Mouse (Mus musculus) MEL (cell line): ENCODE results near the gene BC147527. TPM values are rescaled to one million over a fixed set of nuclear protein-coding genes. Genes with fewer than 3 reads are reported as not detected.

Experiments used
- DNase-seq: peaks from one replicate; pipeline ENCODE4 v3.0.0; 2011; ENCODE audit warnings: low read depth, low spot score
- H3K27ac ChIP-seq: 2 replicates; pipeline ENCODE4 v1.5.1; 2012; ENCODE audit warnings: low read depth, mild to moderate bottlenecking, control low read depth, low read length, moderate library complexity; ENCODE audit not compliant: control insufficient read depth
- H3K27me3 ChIP-seq, 2 experiments: fragments of 150-350 bp in 1 of 2; sonication (generic) in 1 of 2; 2 replicates each; pipeline ENCODE4 v1.6.1; 2012; ENCODE audit warnings: low read length in 2 of 2, mild to moderate bottlenecking in 2 of 2, improper control_type of control experiment in 1 of 2, moderate library complexity in 1 of 2; ENCODE audit not compliant: insufficient read depth in 2 of 2, control insufficient read depth in 1 of 2
- H3K36me3 ChIP-seq, 2 experiments: 2 replicates each; pipeline ENCODE4 v1.6.1; 2012 to 2014; ENCODE audit warnings: low read length in 2 of 2, improper control_type of control experiment in 1 of 2, inconsistent platforms in 1 of 2, mild to moderate bottlenecking in 1 of 2; ENCODE audit not compliant: insufficient read depth in 2 of 2, control insufficient read depth in 1 of 2
- H3K4me1 ChIP-seq, 2 experiments: fragments of 150-350 bp in 1 of 2; sonication (generic) in 1 of 2; 2 replicates each; pipeline ENCODE4 v1.6.1; 2012; ENCODE audit warnings: low read length in 2 of 2, improper control_type of control experiment in 1 of 2, mild to moderate bottlenecking in 1 of 2; ENCODE audit not compliant: insufficient read depth in 2 of 2, control insufficient read depth in 1 of 2
- H3K4me3 ChIP-seq, 2 experiments: fragments of 150-350 bp in 1 of 2; sonication (generic) in 1 of 2; 2 replicates each; pipeline ENCODE4 v1.5.1; 2012; ENCODE audit warnings: low read depth in 2 of 2, low read length in 2 of 2, mild to moderate bottlenecking in 2 of 2, moderate library complexity in 2 of 2, control low read depth in 1 of 2, improper control_type of control experiment in 1 of 2; ENCODE audit not compliant: control insufficient read depth in 1 of 2, insufficient read depth in 1 of 2
- H3K79me2 ChIP-seq: 2 replicates; pipeline ENCODE4 v1.6.1; 2012; ENCODE audit warnings: mild to moderate bottlenecking, low read length, moderate library complexity; ENCODE audit not compliant: control insufficient read depth, poor library complexity, insufficient read depth
- H3K9ac ChIP-seq: 2 replicates; pipeline ENCODE4 v1.6.1; 2012; ENCODE audit warnings: low read depth, mild to moderate bottlenecking, control low read depth, low read length, moderate library complexity; ENCODE audit not compliant: control insufficient read depth, poor library complexity, severe bottlenecking
- H3K9me3 ChIP-seq: fragments of 150-350 bp; sonication (generic); replicated peaks from 2 replicates; pipeline ENCODE4 v1.6.1; 2012; ENCODE audit warnings: mild to moderate bottlenecking, low read length, improper control_type of control experiment, moderate library complexity; ENCODE audit not compliant: insufficient read depth
- CTCF ChIP-seq, 3 experiments: IDR thresholded peaks in 2 of 3; conservative IDR thresholded peaks in 1 of 3; 2 replicates each; pipeline ENCODE4 v1.5.1; 2011 to 2012; ENCODE audit warnings: low read length in 3 of 3, low read depth in 2 of 3, mild to moderate bottlenecking in 2 of 3, improper control_type of control experiment in 1 of 3, inconsistent platforms in 1 of 3, mixed read lengths in 1 of 3, moderate library complexity in 1 of 3; ENCODE audit not compliant: control insufficient read depth in 1 of 3, insufficient read depth in 1 of 3, poor library complexity in 1 of 3, severe bottlenecking in 1 of 3
- ELF1 ChIP-seq: IDR thresholded peaks from 2 replicates; pipeline ENCODE4 v1.6.1; 2014; ENCODE audit warnings: low read depth, mild to moderate bottlenecking, inconsistent platforms, low read length, improper control_type of control experiment, moderate library complexity
- NELFE ChIP-seq: IDR thresholded peaks from 2 replicates; pipeline ENCODE4 v1.6.1; 2011; ENCODE audit warnings: low read depth, low read length, improper control_type of control experiment
- RAD21 ChIP-seq: IDR thresholded peaks from 2 replicates; pipeline ENCODE4 v1.6.1; 2011; ENCODE audit warnings: mild to moderate bottlenecking, low read depth, low read length, improper control_type of control experiment
- polyA plus RNA-seq, 2 experiments: library from polyadenylated mRNA; stranded (reverse) in 1 of 2; unstranded in 1 of 2; fragments of >175 nt in 1 of 2; fragments of >200 nt in 1 of 2; gene quantifications; 2 replicates each; pipeline versions ENCODE4 v1.2.1 to v1.2.4; 2012; ENCODE audit warnings: low replicate concordance in 2 of 2, low read depth in 1 of 2; ENCODE audit not compliant: insufficient read length in 2 of 2, insufficient read depth in 1 of 2, missing spikeins in 1 of 2
- total RNA-seq: library from RNA; depleted of rRNA; stranded (reverse); fragments of 300-350 nt; gene quantifications from 2 replicates; pipeline ENCODE4 v1.2.3, GENCODE M21; 2012; rRNA removed

Gene BC147527
- total and polyA plus RNA-seq, 3 experiments: not detected

DNA sequence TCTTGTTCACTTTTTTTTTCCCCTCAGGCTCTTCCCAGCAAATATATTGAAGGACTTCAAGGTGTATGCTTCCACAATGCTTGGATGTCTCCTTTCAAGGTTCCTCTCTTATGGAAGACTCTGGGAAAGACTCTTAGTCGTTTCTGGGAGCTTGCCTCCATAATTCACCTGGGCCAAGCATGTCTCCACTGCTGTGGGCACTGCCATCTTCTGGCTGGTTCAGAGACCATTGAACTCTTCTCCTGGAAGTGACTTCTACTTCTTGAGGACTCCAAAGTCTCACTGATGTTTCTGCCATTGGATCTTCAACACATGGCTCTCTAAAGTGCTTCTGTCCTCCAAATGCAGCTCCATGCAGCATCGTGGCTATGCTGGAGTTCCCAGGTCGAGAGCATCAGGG, 20.0 kb downstream of the BC147527 start:
- TF ChIP-seq ELF1 (no peak), CTCF (IDR thresholded peaks at IDR 0.05 in 2 of 3, conservative IDR thresholded peaks at IDR 0.05 in 1 of 3; ENCODE audit: control insufficient read depth in 1 of 3, insufficient read depth in 1 of 3, low read depth in 2 of 3, low read length in 3 of 3, poor library complexity in 1 of 3, severe bottlenecking in 1 of 3) (peak in 2 of 3 experiments; percentile 12 to 24; a peak in 2 of 6 replicates), RAD21 (peak; percentile 25)
- H3K9ac ChIP-seq: no peak overlapping the region
- H3K79me2 ChIP-seq: no peaks in the 10 kb centered on the region
- H3K4me1 ChIP-seq: no peaks in the 10 kb centered on the region
- no peak overlapping the region for H3K27ac ChIP-seq
- H3K4me3 ChIP-seq: no peak overlapping the region
- H3K27me3 ChIP-seq: no peaks in the 10 kb centered on the region
- DNase-seq: peak; percentile 17
- H3K36me3 ChIP-seq: no peaks in the 10 kb centered on the region
- no peaks in the 10 kb centered on the region for H3K9me3 ChIP-seq

GRCm38 (mm10) chr13:120320721-120321120, 20.5 kb downstream of the BC147527 start:
- no peak overlapping the region for H3K9ac ChIP-seq
- no peaks in the 10 kb centered on the region for H3K36me3 ChIP-seq
- no peak overlapping the region for H3K27ac ChIP-seq
- H3K4me1 ChIP-seq: no peaks in the 10 kb centered on the region
- TF ChIP-seq NELFE: no peak
- no peaks in the 10 kb centered on the region for H3K27me3 ChIP-seq
- DNase-seq: no peak
- no peak overlapping the region for H3K4me3 ChIP-seq
- no peaks in the 10 kb centered on the region for H3K9me3 ChIP-seq
- no peaks in the 10 kb centered on the region for H3K79me2 ChIP-seq

Other genes with a start within 250 kb of the BC147527 start
- gene Gm21188, start 248.2 kb upstream of the BC147527 start, total RNA-seq: not detected in 2 replicates
- gene Gm21188, start 248.2 kb upstream of the BC147527 start, polyA plus RNA-seq: not detected
- not detected in 2 replicates for gene Gm20767, start 160.1 kb upstream of the BC147527 start, total RNA-seq
- gene Gm20767, start 160.1 kb upstream of the BC147527 start, polyA plus RNA-seq: not detected
- not detected in 2 replicates for gene Gm21818, start 128.0 kb upstream of the BC147527 start, total RNA-seq
- not detected for gene Gm21818, start 128.0 kb upstream of the BC147527 start, polyA plus RNA-seq
- gene Gm21762, start 84.4 kb upstream of the BC147527 start, total RNA-seq: not detected in 2 replicates
- not detected for gene Gm21762, start 84.4 kb upstream of the BC147527 start, polyA plus RNA-seq
- gene Gm21731, start 61.3 kb upstream of the BC147527 start, total RNA-seq: not detected in 2 replicates
- gene Gm21731, start 61.3 kb upstream of the BC147527 start, polyA plus RNA-seq: not detected
- gene AF067061, start 37.3 kb upstream of the BC147527 start, total RNA-seq: not detected in 2 replicates
- gene AF067061, start 37.3 kb upstream of the BC147527 start, polyA plus RNA-seq: not detected
- gene Tcstv3, start 16.5 kb downstream of the BC147527 start, total RNA-seq: not detected in 2 replicates
- not detected for gene Tcstv3, start 16.5 kb downstream of the BC147527 start, polyA plus RNA-seq